Comparison of ENCODE assay signal across 8 mouse cellular contexts in the genomic region with DNA sequence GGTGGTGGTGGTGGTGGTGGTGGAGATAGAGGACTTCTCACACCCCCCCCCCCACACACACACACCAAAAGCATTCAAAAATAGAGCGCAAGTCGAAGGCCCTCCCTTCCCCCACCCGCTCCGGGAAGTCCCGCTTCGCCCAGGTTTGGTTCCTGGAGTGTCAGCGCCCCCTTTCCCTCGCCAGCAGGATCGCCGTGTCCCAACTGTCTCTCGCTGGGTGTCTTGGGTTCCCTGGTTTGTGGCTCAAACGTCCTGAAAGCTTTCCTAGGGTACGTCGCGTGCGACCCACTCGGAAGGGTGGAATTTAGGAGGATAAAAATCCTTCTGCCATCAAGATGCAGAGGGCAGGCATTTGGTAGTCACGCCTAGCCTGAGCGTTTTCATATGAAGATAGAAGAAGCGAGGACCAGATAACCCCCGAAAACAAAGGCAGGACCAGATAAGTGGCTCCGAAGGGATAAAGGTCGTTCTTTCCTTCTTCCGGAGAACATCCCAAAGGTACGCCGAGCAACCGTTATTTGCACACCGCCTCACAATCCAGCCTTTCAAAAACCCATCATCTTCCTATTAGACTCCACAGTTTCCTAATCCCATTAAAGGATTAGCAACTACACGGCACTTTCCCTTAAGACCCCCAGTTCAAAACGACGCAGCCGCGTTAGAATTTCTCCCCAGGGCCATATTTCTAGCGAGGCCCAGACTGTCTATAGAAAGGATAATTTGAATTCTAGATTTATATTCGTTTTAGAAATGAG. TPM values are rescaled to one million over a fixed set of nuclear protein-coding genes. Genes with fewer than 3 reads are reported as not detected.
DNase-seq lines count a peak whose midpoint lies in the region; ATAC-seq lines count a peak whose summit lies in the region.

No protein-coding gene starts in this region.

- peak overlapping the region; percentile 18 for H3K4me2 ChIP-seq in forebrain, embryonic 16.5 days (ENCODE audit: low read length)
- H3K4me2 ChIP-seq in limb, embryonic 11.5 days (ENCODE audit: low read depth, severe bottlenecking): peak overlapping the region; percentile 65
- H3K4me2 ChIP-seq in midbrain, embryonic 14.5 days (ENCODE audit: low read length): peak overlapping the region; percentile 34

- DNase-seq in layer of hippocampus, postnatal 25 days (ENCODE audit: extremely low spot score in 1 of 2, low spot score in 1 of 2): peak; percentile 21 to 54
- DNase-seq in layer of hippocampus, adult 9-11 months: no peak
- DNase-seq in adrenal gland, postnatal 25 days: peak; percentile 61
- DNase-seq in heart, postnatal 4 days: peak; percentile 90
- DNase-seq in limb, embryonic 11.5 days (ENCODE audit: low spot score): peak; percentile 95
- peak; percentile 78 for DNase-seq in midbrain, embryonic 14.5 days
- peak; percentile 73 for DNase-seq in urinary bladder, postnatal 25 days (ENCODE audit: low spot score)

- peak; percentile 37; the same call in 1 of the 2 replicates for ATAC-seq in forebrain, embryonic 16.5 days
- no peak for ATAC-seq in limb, embryonic 11.5 days (ENCODE audit: insufficient number of reproducible peaks, low FRiP score, low TSS enrichment, low read depth)
- ATAC-seq in midbrain, embryonic 14.5 days (ENCODE audit: low FRiP score, low TSS enrichment): no peak

- H3K27me3 ChIP-seq in forebrain, embryonic 16.5 days (replicated peaks; ENCODE audit: control insufficient read depth, insufficient read depth, low read length): peaks cover 64% of the 10 kb centered on the region
- no peaks in the 10 kb centered on the region for H3K27me3 ChIP-seq in limb, embryonic 11.5 days (ENCODE audit: control insufficient read depth, insufficient read depth, low read length)
- H3K27me3 ChIP-seq in midbrain, embryonic 14.5 days (ENCODE audit: control insufficient read depth, insufficient read depth, low read length): peaks cover 84% of the 10 kb centered on the region

- 1% methylated on average over 32 of the region's 35 CpGs for WGBS in forebrain, embryonic 16.5 days
- under 1% methylated on average over 35 of the region's 35 CpGs for WGBS in limb, embryonic 11.5 days
- WGBS in midbrain, embryonic 14.5 days: under 1% methylated on average over 35 of the region's 35 CpGs

- no peak overlapping the region for H3K4me3 ChIP-seq in forebrain, embryonic 16.5 days (replicated peaks; ENCODE audit: low read length)
- H3K4me3 ChIP-seq in limb, embryonic 11.5 days (ENCODE audit: low read depth, low read length): peak overlapping the region; percentile 89
- H3K4me3 ChIP-seq in midbrain, embryonic 14.5 days (replicated peaks; ENCODE audit: low read depth, low read length): no peak overlapping the region

- H3K9ac ChIP-seq in forebrain, embryonic 16.5 days (replicated peaks; ENCODE audit: low read depth, low read length): no peak overlapping the region
- peak overlapping the region; percentile 79 for H3K9ac ChIP-seq in limb, embryonic 11.5 days (ENCODE audit: low read length)
- no peak overlapping the region for H3K9ac ChIP-seq in midbrain, embryonic 14.5 days (replicated peaks; ENCODE audit: low read length)

- no peak overlapping the region for H3K27ac ChIP-seq in forebrain, embryonic 16.5 days (ENCODE audit: low read length)
- H3K27ac ChIP-seq in limb, embryonic 11.5 days (replicated peaks; ENCODE audit: low read depth, low read length): peak overlapping the region; percentile 99
- no peak overlapping the region for H3K27ac ChIP-seq in midbrain, embryonic 14.5 days (replicated peaks; ENCODE audit: low read depth, low read length)

- H3K36me3 ChIP-seq in forebrain, embryonic 16.5 days (ENCODE audit: control insufficient read depth, insufficient read depth): no peaks in the 10 kb centered on the region
- H3K36me3 ChIP-seq in limb, embryonic 11.5 days (ENCODE audit: control insufficient read depth, insufficient read depth, low read length): no peaks in the 10 kb centered on the region
- no peaks in the 10 kb centered on the region for H3K36me3 ChIP-seq in midbrain, embryonic 14.5 days (ENCODE audit: control insufficient read depth, insufficient read depth, low read length)

- peaks cover 56% of the 10 kb centered on the region for H3K4me1 ChIP-seq in forebrain, embryonic 16.5 days (replicated peaks; ENCODE audit: control insufficient read depth, insufficient read depth, low read length)
- H3K4me1 ChIP-seq in limb, embryonic 11.5 days (ENCODE audit: control insufficient read depth, insufficient read depth, low read length): peaks cover 23% of the 10 kb centered on the region
- H3K4me1 ChIP-seq in midbrain, embryonic 14.5 days (ENCODE audit: control insufficient read depth, insufficient read depth, low read length): peaks cover 7% of the 10 kb centered on the region; the same call in 1 of the 2 replicates

- H3K9me3 ChIP-seq in forebrain, embryonic 16.5 days (ENCODE audit: control insufficient read depth, low read length): no peaks in the 10 kb centered on the region
- H3K9me3 ChIP-seq in limb, embryonic 11.5 days (ENCODE audit: control insufficient read depth, low read length): no peaks in the 10 kb centered on the region
- no peaks in the 10 kb centered on the region for H3K9me3 ChIP-seq in midbrain, embryonic 14.5 days (ENCODE audit: control insufficient read depth, low read length)

RNA-seq across cellular contexts. Expression of gene Pdgfra, which starts 0.8 kb away (rescaled TPM):
- 10 to 100 TPM; 44.3 to 45.7 TPM for total RNA-seq in layer of hippocampus, postnatal 25 days (2021)
- total RNA-seq in adrenal gland, postnatal 25 days (2021): 20.0 and 22.9 TPM in 2 replicates
- polyA plus RNA-seq in forebrain, embryonic 16.5 days (2015; fragmentation: Nextera tagmentation; extraction: Ambion mirVana): 11.3 and 12.1 TPM in 2 replicates
- 10 to 100 TPM; 34.4 to 39.0 TPM for total RNA-seq in heart, postnatal 4 days (2021)
- polyA plus RNA-seq in limb, embryonic 11.5 days (2014; fragmentation: Nextera tagmentation; extraction: Ambion mirVana): 124 and 138 TPM in 2 replicates
- polyA plus RNA-seq in midbrain, embryonic 14.5 days (2014; fragmentation: Nextera tagmentation; extraction: Ambion mirVana): 3.6 and 9.4 TPM in 2 replicates
